Mouse (Mus musculus): ENCODE measurements around the gene Olfr924. TPM values are rescaled to one million over a fixed set of nuclear protein-coding genes. Genes with fewer than 3 reads are reported as not detected.

Olfr924 gene
- polyA plus RNA-seq (2021; fragmentation: Nextera tagmentation): not detected in 2 replicates
- long read RNA-seq, experiment 1: 0 reads
- long read RNA-seq, experiment 2: 0 reads

GRCm38 (mm10) chr9:38844149-38844548 lies at the start of gene Olfr924:
Gene Olfr924 (plus strand): TSS chr9:38844449.

GRCm38 (mm10) chr9:38814314-38814713 lies 29.9 kb upstream of the Olfr924 start, which contains the start of gene Olfr922:
Gene Olfr922 (plus strand): TSS chr9:38814614.

GRCm38 (mm10) chr9:38826245-38826644 lies 18.0 kb upstream of the Olfr924 start, which contains the start of gene Olfr923:
Gene Olfr923 (plus strand): TSS chr9:38826545.

GRCm38 (mm10) chr9:38854760-38855159 lies 10.5 kb downstream of the Olfr924 start, which contains the start of gene Olfr26:
Gene Olfr26 (plus strand): TSS chr9:38855060.

GRCm38 (mm10) chr9:38876826-38877225 lies 32.6 kb downstream of the Olfr924 start, which contains the start of gene Olfr926:
Gene Olfr926 (plus strand): TSS chr9:38877126.

Other genes starting within 250 kb of the Olfr924 start
- gene Olfr914, start 239.3 kb upstream of the Olfr924 start, polyA plus RNA-seq (2021; fragmentation: Nextera tagmentation): not detected in 2 replicates
- gene Olfr916, start 184.6 kb upstream of the Olfr924 start, polyA plus RNA-seq (2021; fragmentation: Nextera tagmentation): not detected in 2 replicates
- not detected in 2 replicates for gene Olfr917, start 178.6 kb upstream of the Olfr924 start, polyA plus RNA-seq (2021; fragmentation: Nextera tagmentation)
- gene Olfr918, start 169.8 kb upstream of the Olfr924 start, polyA plus RNA-seq (2021; fragmentation: Nextera tagmentation): not detected in 2 replicates
- not detected in 2 replicates for gene Olfr919, start 140.8 kb upstream of the Olfr924 start, polyA plus RNA-seq (2021; fragmentation: Nextera tagmentation)
- gene Vwa5a, start 126.2 kb upstream of the Olfr924 start, polyA plus RNA-seq (2021; fragmentation: Nextera tagmentation): 5.5 and 6.8 TPM in 2 replicates
- gene Olfr920, start 92.2 kb upstream of the Olfr924 start, polyA plus RNA-seq (2021; fragmentation: Nextera tagmentation): not detected in 2 replicates
- not detected in 2 replicates for gene Olfr921, start 71.4 kb upstream of the Olfr924 start, polyA plus RNA-seq (2021; fragmentation: Nextera tagmentation)
- not detected in 2 replicates for gene Olfr922, start 29.8 kb upstream of the Olfr924 start, polyA plus RNA-seq (2021; fragmentation: Nextera tagmentation)
- not detected in 2 replicates for gene Olfr923, start 17.9 kb upstream of the Olfr924 start, polyA plus RNA-seq (2021; fragmentation: Nextera tagmentation)
- gene Olfr26, start 10.6 kb downstream of the Olfr924 start, polyA plus RNA-seq (2021; fragmentation: Nextera tagmentation): not detected in 2 replicates
- not detected in 2 replicates for gene Olfr926, start 32.7 kb downstream of the Olfr924 start, polyA plus RNA-seq (2021; fragmentation: Nextera tagmentation)
- not detected in 2 replicates for gene Olfr930, start 85.4 kb downstream of the Olfr924 start, polyA plus RNA-seq (2021; fragmentation: Nextera tagmentation)
- not detected in 2 replicates for gene Olfr933, start 127.9 kb downstream of the Olfr924 start, polyA plus RNA-seq (2021; fragmentation: Nextera tagmentation)
- gene Olfr934, start 143.9 kb downstream of the Olfr924 start, polyA plus RNA-seq (2021; fragmentation: Nextera tagmentation): not detected in 2 replicates
- gene Olfr935, start 155.2 kb downstream of the Olfr924 start, polyA plus RNA-seq (2021; fragmentation: Nextera tagmentation): not detected in 2 replicates
- not detected in 2 replicates for gene Olfr146, start 178.9 kb downstream of the Olfr924 start, polyA plus RNA-seq (2021; fragmentation: Nextera tagmentation)
- not detected in 2 replicates for gene Olfr937, start 220.5 kb downstream of the Olfr924 start, polyA plus RNA-seq (2021; fragmentation: Nextera tagmentation)
- gene Olfr938, start 234.4 kb downstream of the Olfr924 start, polyA plus RNA-seq (2021; fragmentation: Nextera tagmentation): not detected in 2 replicates